Mouse (Mus musculus) central nervous system, embryonic 11.5 days (tissue): ENCODE measurements around the gene Stxbp5. TPM values are rescaled to one million over a fixed set of nuclear protein-coding genes. Genes with fewer than 3 reads are reported as not detected.

Experiments
- polyA plus RNA-seq: library from polyadenylated mRNA; depleted of rRNA; stranded (reverse); fragments of >200 nt; gene quantifications from 2 replicates; pipeline ENCODE4 v1.2.3, GENCODE M21; 2012; rRNA removed

Stxbp5 gene
- polyA plus RNA-seq = 16.6 and 18.5 TPM in 2 replicates

DNA sequence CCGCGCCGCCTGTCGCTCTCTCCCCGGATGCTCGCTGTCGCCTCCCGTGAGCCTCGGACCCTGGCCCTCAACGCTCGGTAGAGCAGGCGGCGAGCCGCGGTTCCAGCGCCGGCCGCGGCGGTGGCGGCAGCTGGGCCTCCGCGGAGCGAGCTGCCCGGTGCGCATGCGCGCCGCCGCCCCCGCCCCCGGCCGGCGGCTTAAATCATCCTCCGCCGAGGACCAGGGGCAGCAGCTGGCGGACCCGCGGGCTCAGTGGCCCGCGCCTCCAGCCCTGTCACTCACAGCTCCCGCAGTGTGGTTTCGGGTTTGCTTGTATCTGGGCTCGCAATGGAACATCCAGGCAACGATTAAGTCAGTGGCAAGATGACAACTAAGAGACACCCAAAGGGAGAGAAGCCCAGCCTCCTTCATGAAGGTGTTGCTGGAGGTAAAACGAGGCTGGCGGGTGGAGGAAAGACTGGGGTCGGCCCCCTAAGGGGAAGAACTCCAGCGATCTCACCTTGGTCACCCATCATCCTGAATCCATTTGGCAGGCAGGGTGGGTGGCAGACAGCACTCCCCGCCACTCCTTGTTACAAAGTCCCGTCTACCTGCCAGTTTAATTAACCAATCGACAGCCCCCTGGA lies at the start of gene Stxbp5:
TSS of gene Stxbp5 (minus strand) at position 9 of the 626 bp plus-strand sequence.

Other genes starting within 250 kb of the Stxbp5 start
- 6.0 and 7.2 TPM in 2 replicates for gene Samd5, start 225.9 kb downstream of the Stxbp5 start, polyA plus RNA-seq